Mouse (Mus musculus): ENCODE data around the gene Mical2.

DNA sequence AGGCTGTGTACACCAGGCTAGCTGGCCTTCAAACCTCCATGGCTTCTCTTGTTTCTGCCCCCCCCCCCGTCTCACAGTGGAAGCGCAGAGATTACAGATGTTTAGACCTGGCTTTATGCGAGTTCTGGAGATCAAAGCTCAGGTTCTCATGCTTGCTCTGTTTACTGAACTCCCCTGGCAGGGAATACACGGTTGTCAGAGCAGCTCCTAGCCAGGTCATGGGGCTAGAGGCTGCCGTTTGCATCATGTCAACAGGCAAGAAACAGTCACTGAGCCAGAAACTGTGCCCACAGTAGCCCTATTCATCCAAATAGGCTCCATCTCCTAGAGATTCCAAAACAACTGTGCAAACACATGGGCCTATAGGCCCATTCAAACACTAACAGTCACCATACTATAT lies 160.9 kb downstream of the Mical2 start:
- no peak for TF ChIP-seq CTCF (conservative IDR thresholded peaks at IDR 0.05; ENCODE audit: insufficient read depth, insufficient read length, low read depth, low read length)
- TF ChIP-seq POLR2A (IDR thresholded peaks at IDR 0.05; ENCODE audit: low read depth, low read length): no peak
